Mouse (Mus musculus): ENCODE data around the gene Olfr1413. TPM values are rescaled to one million over a fixed set of nuclear protein-coding genes. Genes with fewer than 3 reads are reported as not detected.

Olfr1413 gene
- not detected in 2 replicates for polyA plus RNA-seq (2012; rRNA removed)

DNA sequence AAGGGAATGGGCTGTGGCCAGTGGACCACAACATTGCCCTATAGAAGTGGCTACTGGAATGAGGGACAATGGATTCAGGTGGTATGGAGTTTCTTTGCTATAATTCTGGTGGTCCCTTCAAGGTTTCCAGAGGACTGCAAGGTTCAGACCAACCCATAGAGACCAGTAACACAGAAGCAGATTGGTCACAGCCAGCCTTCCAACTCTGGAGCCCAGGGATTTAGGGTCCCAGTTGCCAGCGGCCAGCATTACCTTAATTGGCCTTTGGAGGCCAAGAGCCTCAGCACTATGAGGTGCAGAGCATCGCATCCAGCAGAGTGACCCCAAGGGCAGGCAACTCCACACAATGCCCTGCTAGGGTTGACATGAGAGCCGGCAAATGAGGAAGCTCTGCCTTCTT lies at the start of gene Olfr1413:
Olfr1413 (plus strand) TSS at position 301 of the 400 bp plus-strand sequence.
- no peak for DNase-seq (ENCODE audit: extremely low spot score in 1 of 2, low spot score in 1 of 2)

DNA sequence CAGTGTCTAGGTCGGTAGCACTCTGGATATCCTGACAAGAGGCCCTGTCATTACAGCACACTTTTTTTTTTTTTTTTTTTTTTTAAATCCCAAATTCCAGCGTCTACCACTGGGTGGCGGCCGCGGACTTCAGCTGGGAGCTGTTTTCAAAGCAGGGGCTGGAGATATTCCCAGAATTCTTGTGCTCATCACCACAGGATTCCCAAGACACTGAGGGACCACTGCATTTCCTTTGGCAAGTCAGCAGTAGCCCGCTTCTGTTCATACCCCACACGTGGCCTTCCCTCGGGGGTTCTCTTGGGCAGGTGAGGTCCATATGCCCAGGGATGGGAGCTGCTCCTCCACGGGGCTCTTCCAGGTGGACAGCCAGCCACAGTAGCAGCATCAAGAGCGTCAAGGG lies 49.7 kb upstream of the Olfr1413 start:
- DNase-seq (ENCODE audit: extremely low spot score in 1 of 2, low spot score in 1 of 2): peak in 1 of 2 experiments; percentile 71

DNA sequence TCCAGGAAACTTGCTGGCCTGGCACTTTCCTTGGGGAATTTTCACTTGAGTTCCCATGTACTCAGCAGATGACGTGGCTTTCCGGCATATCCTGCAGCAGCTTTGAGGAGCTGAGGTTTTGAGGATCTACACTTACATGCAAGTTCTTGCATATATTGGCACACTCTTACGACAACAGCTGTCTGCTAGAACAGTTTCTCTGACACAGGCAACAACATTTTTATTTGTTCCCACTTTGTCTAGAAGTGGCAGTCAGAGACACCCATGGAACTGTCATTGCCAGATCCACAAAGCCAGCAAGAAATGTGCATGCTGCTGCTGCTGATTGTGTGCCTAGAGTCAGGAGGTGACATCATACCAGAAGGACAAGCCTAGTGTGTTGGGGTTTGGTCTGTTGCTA lies 47.4 kb upstream of the Olfr1413 start:
- no peak for DNase-seq (ENCODE audit: extremely low spot score in 1 of 2, low spot score in 1 of 2)

DNA sequence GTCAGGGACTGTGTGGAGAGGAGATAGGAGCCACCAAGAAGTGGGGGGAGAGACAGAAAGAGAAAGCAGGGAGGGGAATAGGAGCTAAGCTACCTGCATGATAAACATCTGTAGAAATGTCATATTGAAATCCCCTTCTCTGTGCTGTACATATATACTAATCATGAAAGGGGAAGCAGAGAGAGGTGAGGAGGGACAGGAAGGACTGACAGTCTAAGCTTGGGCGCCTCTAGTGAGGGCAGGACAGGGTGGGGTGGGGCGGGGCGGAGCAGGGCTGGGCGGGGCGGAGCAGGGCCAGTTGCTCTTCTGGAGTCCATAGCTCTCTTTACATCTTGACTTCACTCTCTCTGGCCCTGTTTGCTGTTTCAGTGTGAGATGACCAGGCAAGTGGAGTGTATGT lies 34.1 kb upstream of the Olfr1413 start:
- no peak for DNase-seq (ENCODE audit: extremely low spot score in 1 of 2, low spot score in 1 of 2)

DNA sequence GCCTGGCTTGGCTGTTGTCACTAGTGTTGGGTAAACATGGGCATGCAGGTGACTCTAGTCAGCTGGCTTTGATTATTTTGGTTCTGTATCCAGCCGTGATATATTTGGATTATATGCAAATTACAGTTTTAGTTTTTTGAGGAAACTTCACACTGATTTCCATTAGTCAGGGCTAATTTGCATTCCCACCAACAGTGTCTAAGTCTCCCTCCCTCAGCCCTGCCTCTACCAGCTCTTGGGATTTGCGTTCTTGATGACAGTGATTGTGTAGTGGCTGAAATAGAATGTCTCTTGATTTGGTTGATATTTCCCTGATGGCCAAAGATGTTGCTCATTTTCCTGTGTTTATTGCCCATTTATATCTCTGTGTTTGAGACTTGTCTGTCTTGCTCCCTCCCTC lies 32.1 kb upstream of the Olfr1413 start:
- DNase-seq (ENCODE audit: extremely low spot score in 1 of 2, low spot score in 1 of 2): peak in 1 of 2 experiments; percentile 23

DNA sequence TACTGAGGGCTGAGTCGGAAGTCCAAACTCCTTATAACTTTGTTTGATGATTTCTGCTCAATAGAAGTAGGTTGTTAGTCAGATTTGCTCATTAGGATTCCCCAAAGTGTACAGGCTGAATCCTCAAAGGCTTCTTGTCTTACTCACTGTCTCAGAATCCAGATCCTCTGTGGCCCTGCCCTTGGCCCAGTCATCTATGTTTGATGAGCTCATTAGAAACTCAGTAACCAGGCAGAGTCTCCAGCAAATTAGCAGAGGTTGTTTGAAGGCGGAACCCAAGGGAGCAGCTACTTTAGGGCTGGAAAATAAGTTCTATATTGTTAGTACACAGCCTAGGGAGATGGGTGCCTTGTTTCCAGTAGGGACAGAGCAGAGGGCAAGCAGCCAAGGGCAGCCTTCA lies 25.2 kb upstream of the Olfr1413 start:
- DNase-seq (ENCODE audit: extremely low spot score in 1 of 2, low spot score in 1 of 2): no peak

DNA sequence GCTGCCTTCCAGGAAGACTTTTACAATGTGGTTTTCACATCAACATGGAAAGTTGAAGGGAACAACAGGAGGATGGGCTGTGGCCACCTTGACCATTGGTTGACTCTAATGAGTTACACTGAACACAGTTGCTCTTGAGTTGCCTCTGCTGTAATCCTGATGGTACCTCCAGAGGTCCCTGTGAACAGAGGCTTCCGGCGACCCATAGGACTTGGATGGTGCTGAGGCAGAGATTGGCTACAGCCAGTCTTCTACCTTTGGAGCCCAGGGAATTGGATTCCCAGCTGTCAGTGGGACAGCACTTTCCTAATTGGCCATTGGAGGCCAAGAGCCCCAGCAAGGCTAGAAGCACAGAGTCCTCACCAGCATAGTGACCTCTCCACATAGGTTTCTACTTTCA lies 14.4 kb downstream of the Olfr1413 start, which contains the start of gene Olfr1412:
Olfr1412 (plus strand) TSS at position 301 of the 400 bp plus-strand sequence.
- DNase-seq (ENCODE audit: extremely low spot score in 1 of 2, low spot score in 1 of 2): no peak

DNA sequence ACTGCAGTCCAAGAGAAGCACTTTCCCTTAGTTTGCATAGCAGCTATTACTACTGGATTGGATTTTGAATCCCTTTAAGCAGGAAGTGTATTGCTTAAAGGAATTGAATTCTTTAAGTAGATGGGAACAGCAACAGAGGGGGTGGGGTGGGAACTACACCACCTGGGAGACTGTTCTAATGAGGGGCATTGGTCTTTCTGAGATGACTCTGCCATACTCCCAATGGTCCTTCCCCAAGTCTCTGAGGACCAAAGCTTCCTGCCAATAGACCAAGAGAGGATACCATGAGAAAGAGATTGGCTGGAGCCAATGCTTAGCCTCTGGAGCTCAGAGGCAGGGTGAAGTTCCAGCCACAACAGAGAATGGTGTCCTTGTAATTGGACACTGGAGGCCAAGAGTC lies 23.0 kb downstream of the Olfr1413 start, which contains the start of gene Olfr1411:
Olfr1411 (plus strand) TSS at position 301 of the 400 bp plus-strand sequence.
- DNase-seq (ENCODE audit: extremely low spot score in 1 of 2, low spot score in 1 of 2): no peak

DNA sequence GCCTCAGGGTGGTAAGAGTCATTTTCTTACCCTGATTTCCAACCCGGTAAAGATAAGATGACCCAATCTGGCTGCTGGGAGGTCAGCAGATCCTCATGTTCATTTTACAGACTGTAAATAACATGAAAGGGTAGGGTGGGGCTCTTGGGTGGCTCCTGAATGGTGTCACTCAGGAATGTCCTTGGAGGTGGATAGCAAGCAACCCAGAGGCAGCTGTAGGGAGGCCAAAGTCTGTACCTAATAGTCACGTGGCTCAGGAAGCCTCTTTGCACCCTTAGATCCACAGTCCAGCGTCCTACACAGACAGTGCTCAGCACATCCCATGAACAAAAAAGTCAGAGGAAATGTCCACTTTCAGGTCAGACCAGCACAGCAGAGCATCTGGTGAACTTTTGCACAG lies 24.9 kb downstream of the Olfr1413 start:
- no peak for DNase-seq (ENCODE audit: extremely low spot score in 1 of 2, low spot score in 1 of 2)

DNA sequence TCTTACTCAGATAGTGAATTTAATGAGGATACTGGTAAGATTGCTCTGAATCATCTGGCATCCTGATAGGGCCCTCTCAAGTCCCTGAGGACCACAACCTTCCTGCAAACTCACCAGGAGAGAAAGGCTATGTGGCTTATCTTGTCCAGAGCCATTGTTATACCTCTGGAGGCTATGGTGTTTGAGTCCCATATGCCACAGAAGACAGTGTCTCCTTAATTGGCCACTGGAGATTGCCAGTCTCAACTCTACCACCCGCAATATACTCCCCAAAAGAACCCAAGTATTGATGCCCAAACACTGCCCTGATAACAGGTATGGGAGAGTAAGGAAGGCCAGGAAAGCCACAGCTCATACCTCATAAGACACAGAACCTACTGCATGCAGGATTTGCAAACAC lies 34.4 kb downstream of the Olfr1413 start, which contains the start of gene Olfr1410:
Olfr1410 (plus strand) TSS at position 301 of the 400 bp plus-strand sequence.
- no peak for DNase-seq (ENCODE audit: extremely low spot score in 1 of 2, low spot score in 1 of 2)

DNA sequence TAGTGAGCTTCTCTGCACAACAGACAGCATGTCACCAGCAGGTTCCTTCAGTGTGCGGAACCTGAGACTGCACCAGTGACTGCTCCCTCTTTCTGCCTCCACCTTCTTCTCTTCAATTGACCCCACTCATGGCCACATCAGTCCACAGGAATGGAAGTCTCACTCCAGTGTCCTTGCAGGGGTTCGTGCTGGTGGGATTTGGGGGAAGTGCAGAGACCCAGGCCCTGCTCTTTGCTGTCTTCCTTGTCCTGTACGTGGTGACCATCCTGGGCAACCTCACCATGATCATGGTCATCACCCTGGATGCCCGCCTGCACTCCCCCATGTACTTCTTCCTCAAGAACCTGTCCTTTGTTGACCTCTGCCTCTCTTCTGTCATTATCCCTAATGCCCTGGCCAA lies 36.6 kb downstream of the Olfr1413 start:
- no peak for DNase-seq (ENCODE audit: extremely low spot score in 1 of 2, low spot score in 1 of 2)

DNA sequence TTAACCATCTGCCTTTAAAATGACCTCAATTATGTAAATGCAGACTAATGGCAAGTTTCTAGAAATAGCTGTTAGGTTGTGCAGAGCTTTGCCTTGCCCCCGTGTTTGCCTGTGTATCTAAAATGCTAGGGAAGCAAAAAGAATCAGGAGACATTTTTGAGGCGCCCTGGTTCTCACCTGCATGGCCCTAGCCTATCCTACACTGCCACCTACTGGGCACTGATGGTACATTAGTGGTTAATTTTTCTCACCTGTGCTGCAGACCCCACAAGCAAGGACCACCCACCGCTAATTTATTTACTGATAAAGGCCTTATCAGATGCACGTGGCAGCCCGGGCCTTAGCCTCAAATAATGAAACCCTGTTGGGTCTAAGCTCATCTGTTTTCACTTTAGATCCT lies 39.9 kb downstream of the Olfr1413 start:
- DNase-seq (ENCODE audit: extremely low spot score in 1 of 2, low spot score in 1 of 2): peak; percentile 14 to 83

DNA sequence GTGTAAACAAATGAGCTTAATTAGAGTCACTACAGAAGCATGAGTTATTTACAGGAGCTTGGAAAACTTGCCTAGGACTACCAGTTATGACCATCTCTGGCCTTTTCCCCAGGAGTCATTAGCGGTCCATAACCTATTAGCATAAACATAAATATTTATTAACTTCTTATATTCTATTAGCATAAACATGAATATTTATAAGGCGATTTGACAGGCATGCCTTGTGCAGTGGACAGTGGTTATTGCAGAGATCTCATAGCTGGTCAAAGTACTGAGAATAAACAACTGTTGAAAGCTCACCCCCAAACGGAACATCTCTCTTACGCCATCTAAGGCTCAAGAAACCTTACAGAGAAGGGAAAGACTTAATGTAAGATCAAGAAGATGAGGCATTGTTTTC lies 42.1 kb downstream of the Olfr1413 start:
- DNase-seq (ENCODE audit: extremely low spot score in 1 of 2, low spot score in 1 of 2): no peak

DNA sequence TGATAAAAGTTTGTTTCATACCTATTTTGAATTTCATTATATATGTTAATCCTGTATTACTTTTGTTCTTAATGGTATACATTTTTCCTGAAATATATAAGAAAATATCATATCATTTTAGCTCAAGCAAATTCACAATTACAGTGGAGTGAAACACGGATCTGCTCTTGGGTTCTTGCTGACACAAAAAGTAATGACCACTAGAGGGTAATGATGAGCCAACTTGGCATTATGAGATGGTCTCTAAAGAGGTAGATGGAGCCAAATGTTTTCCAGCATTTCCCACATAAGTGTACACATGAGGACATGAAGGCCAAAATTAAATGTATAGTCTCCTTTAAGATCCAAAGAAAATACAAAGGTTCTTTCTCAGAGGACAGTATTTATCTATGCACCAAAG lies 43.4 kb downstream of the Olfr1413 start:
- DNase-seq (ENCODE audit: extremely low spot score in 1 of 2, low spot score in 1 of 2): peak in 1 of 2 experiments; percentile 70

DNA sequence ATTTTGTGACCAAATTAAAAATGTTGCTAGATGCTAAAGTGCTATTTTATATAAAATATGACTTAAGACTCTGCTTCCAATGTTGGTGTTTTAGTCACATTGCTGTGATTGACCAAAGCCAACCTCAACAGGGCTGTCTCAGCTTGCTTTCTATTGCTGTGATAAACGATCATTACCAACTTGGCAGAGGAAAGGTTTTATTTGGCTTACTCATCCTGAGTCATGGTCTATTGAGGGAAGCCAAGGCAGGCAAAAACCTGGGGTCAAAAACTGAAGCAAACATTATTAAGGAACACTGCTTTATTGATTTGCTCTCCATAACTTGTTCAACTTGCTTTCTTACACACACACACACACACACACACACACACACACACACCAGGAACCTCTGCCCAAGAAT lies 44.9 kb downstream of the Olfr1413 start:
- DNase-seq (ENCODE audit: extremely low spot score in 1 of 2, low spot score in 1 of 2): no peak

DNA sequence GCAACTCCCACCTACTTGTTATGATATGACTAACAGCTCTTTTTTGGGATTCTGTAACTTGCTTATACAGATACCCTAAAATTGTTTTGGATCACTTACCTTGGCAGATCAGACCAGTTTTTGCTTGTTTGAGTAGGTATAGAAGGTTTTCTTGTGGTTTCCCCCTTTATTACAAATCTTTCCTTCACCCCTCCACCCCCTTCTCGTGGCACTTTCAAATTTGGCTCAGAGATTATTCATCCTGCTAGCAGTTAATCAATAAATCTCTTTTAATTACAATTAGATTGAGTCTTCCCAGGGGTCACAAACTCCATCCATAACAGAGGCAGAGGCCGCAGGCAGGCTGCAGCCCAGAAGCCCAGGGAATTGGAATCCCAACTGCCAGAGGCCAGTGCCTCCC lies 46.4 kb downstream of the Olfr1413 start, which contains the start of gene Olfr12:
Olfr12 (plus strand) TSS at position 301 of the 400 bp plus-strand sequence.
- no peak for DNase-seq (ENCODE audit: extremely low spot score in 1 of 2, low spot score in 1 of 2)

DNA sequence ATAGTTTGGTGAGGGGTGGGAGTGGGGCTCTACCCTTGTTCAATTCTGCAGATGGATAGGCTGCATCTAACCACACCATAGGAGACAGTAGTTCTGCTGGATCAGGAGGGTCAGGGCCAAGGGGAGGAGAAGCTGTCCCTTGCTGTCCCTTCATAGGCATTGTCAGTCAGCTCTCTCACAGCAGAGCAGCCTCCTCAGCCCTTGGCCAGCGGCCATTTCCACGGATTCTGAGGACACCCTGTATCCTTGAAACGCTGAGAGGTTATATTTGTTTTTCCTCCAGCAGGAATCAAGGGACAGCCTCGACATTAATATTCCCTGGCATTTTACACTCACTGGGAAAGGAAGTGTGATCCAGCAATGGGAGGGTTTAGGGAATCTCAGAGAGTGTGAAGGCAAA lies 47.2 kb downstream of the Olfr1413 start:
- DNase-seq (ENCODE audit: extremely low spot score in 1 of 2, low spot score in 1 of 2): no peak

Other genes with a start within 250 kb of the Olfr1413 start
- gene Ndufa10, start 97.5 kb upstream of the Olfr1413 start, polyA plus RNA-seq (2012; rRNA removed): 167 and 182 TPM in 2 replicates
- gene Olfr1416, start 86.2 kb upstream of the Olfr1413 start, polyA plus RNA-seq (2012; rRNA removed): not detected in 2 replicates
- not detected in 2 replicates for gene Olfr1415, start 75.2 kb upstream of the Olfr1413 start, polyA plus RNA-seq (2012; rRNA removed)
- not detected in 2 replicates for gene Olfr1414, start 52.7 kb upstream of the Olfr1413 start, polyA plus RNA-seq (2012; rRNA removed)
- not detected in 2 replicates for gene Olfr1412, start 14.5 kb downstream of the Olfr1413 start, polyA plus RNA-seq (2012; rRNA removed)
- gene Olfr1411, start 23.1 kb downstream of the Olfr1413 start, polyA plus RNA-seq (2012; rRNA removed): not detected in 2 replicates
- not detected in 2 replicates for gene Olfr1410, start 34.5 kb downstream of the Olfr1413 start, polyA plus RNA-seq (2012; rRNA removed)
- gene Olfr12, start 46.5 kb downstream of the Olfr1413 start, polyA plus RNA-seq (2012; rRNA removed): 0.06 and 0.10 TPM in 2 replicates
- 329 and 454 TPM in 2 replicates for gene Cops9, start 70.7 kb downstream of the Olfr1413 start, polyA plus RNA-seq (2012; rRNA removed)
- 0.23 and 0.28 TPM in 2 replicates for gene Otos, start 77.5 kb downstream of the Olfr1413 start, polyA plus RNA-seq (2012; rRNA removed)